Mouse (Mus musculus) bone marrow macrophage, adult 2 months (primary cell): ENCODE results near the gene Fgd3. TPM values are rescaled to one million over a fixed set of nuclear protein-coding genes. Genes with fewer than 3 reads are reported as not detected.

Source experiments
- H3K27ac ChIP-seq: 2 replicates; pipeline ENCODE4 v1.5.1; 2012; ENCODE audit warnings: low read depth, low read length; ENCODE audit not compliant: insufficient read depth
- H3K4me1 ChIP-seq: 2 replicates; pipeline ENCODE4 v1.6.1; 2012; ENCODE audit warnings: low read length; ENCODE audit not compliant: control insufficient read depth, insufficient read depth
- H3K4me3 ChIP-seq: 2 replicates; pipeline ENCODE4 v1.5.1; 2012; ENCODE audit warnings: mild to moderate bottlenecking, low read length, moderate library complexity; ENCODE audit not compliant: insufficient read depth
- CTCF ChIP-seq: IDR thresholded peaks from 2 replicates; pipeline ENCODE4 v1.5.1; 2012; ENCODE audit warnings: low read depth, mild to moderate bottlenecking, low read length, moderate library complexity
- POLR2A ChIP-seq: IDR thresholded peaks from 2 replicates; pipeline ENCODE4 v1.6.1; 2012; ENCODE audit warnings: mild to moderate bottlenecking, low read depth, low read length, borderline replicate concordance
- polyA plus RNA-seq: library from polyadenylated mRNA; stranded (reverse); fragments of >200 nt; gene quantifications from 2 replicates; pipeline ENCODE4 v1.2.4, GENCODE M21; 2012; ENCODE audit not compliant: missing spikeins, insufficient read depth, insufficient read length

Gene Fgd3
- polyA plus RNA-seq, 1 experiment: 88.6 TPM

GRCm38 (mm10) chr13:49322739-49323138 is 2.6 kb upstream of the Fgd3 start:
- Histone ChIP-seq H3K4me3 (no peak overlapping the region), H3K27ac (peak overlapping the region; percentile 93), H3K4me1 (peaks cover 57% of the 10 kb centered on the region)
- TF ChIP-seq POLR2A (no peak), CTCF (no peak)

GRCm38 (mm10) chr13:49322169-49322568 is 2.1 kb upstream of the Fgd3 start:
- peak overlapping the region; percentile 93 for H3K27ac ChIP-seq
- peak overlapping the region; percentile 6 for H3K4me3 ChIP-seq
- no peak for TF ChIP-seq POLR2A
- no peak for TF ChIP-seq CTCF
- peaks cover 57% of the 10 kb centered on the region for H3K4me1 ChIP-seq

GRCm38 (mm10) chr13:49321452-49321851 is 1.3 kb upstream of the Fgd3 start:
- Histone ChIP-seq H3K4me1 (peaks cover 54% of the 10 kb centered on the region), H3K27ac (peak overlapping the region; percentile 93), H3K4me3 (0 out of 2 replicates have a peak overlapping the region, but pooled peaks have one; percentile 6)
- TF ChIP-seq POLR2A: no peak
- TF ChIP-seq CTCF: no peak

- H3K4me1 ChIP-seq: peaks cover 47% of the 10 kb centered on the region
- H3K27ac ChIP-seq: no peak overlapping the region
- H3K4me3 ChIP-seq: no peak overlapping the region
- no peak for TF ChIP-seq POLR2A
- no peak for TF ChIP-seq CTCF
These were observed 403 bp upstream of the Fgd3 start for GRCm38 (mm10) chr13:49320514-49320913.

- H3K4me1 ChIP-seq: peaks cover 27% of the 10 kb centered on the region
- no peak overlapping the region for H3K4me3 ChIP-seq
- TF ChIP-seq POLR2A (no peak), CTCF (no peak)
- no peak overlapping the region for H3K27ac ChIP-seq
These were observed 2.2 kb downstream of the Fgd3 start for GRCm38 (mm10) chr13:49317914-49318313.

GRCm38 (mm10) chr13:49317508-49317907 is 2.6 kb downstream of the Fgd3 start:
- no peak for TF ChIP-seq CTCF
- no peak for TF ChIP-seq POLR2A
- Histone ChIP-seq H3K27ac (no peak overlapping the region), H3K4me3 (no peak overlapping the region), H3K4me1 (peaks cover 23% of the 10 kb centered on the region)

GRCm38 (mm10) chr13:49316386-49317162 is 3.5 kb downstream of the Fgd3 start:
- peaks cover 14% of the 10 kb centered on the region for H3K4me1 ChIP-seq
- no peak overlapping the region for H3K27ac ChIP-seq
- H3K4me3 ChIP-seq: no peak overlapping the region
- TF ChIP-seq CTCF (no peak), POLR2A (no peak)

- TF ChIP-seq POLR2A: no peak
- TF ChIP-seq CTCF: no peak
- Histone ChIP-seq H3K4me3 (no peak overlapping the region), H3K27ac (no peak overlapping the region), H3K4me1 (peaks cover 13% of the 10 kb centered on the region)
These were observed 8.5 kb downstream of the Fgd3 start for GRCm38 (mm10) chr13:49311642-49312041.

GRCm38 (mm10) chr13:49309501-49309900 is 10.6 kb downstream of the Fgd3 start:
- Histone ChIP-seq H3K4me3 (peak overlapping the region; percentile 86; the same call in 1 of the 2 replicates), H3K27ac (peak overlapping the region; percentile 36), H3K4me1 (peaks cover 31% of the 10 kb centered on the region)
- no peak for TF ChIP-seq CTCF
- TF ChIP-seq POLR2A: no peak

- Histone ChIP-seq H3K4me1 (peaks cover 35% of the 10 kb centered on the region), H3K27ac (peak overlapping the region; percentile 81), H3K4me3 (peak overlapping the region; percentile 86)
- no peak for TF ChIP-seq CTCF
- no peak for TF ChIP-seq POLR2A
These were observed 11.2 kb downstream of the Fgd3 start for GRCm38 (mm10) chr13:49308861-49309403.
